Mouse (Mus musculus): ENCODE data around the gene 2310011J03Rik. TPM values are rescaled to one million over a fixed set of nuclear protein-coding genes. Genes with fewer than 3 reads are reported as not detected.
"Not testable (repeated sequence)": the region's sequence is repeated elsewhere in the genome, so short reads cannot be mapped to it uniquely, and the experiment has no call there.

Gene 2310011J03Rik
- polyA plus RNA-seq, 1 experiment from 2014 or later = 42.3 TPM

GRCm38 (mm10) chr10:80351896-80352295 is 31.6 kb upstream of the 2310011J03Rik start:
- no peak overlapping the region for H3K27ac ChIP-seq
- no peak overlapping the region for H3K4me3 ChIP-seq (replicated peaks)
- 21% methylated on average over 11 of the region's 11 CpGs for WGBS (ENCODE audit: insufficient replicate concordance)
- ATAC-seq (ENCODE audit: low read depth) = no peak
- DNase-seq = no peak
- peaks cover 54% of the 10 kb centered on the region for H3K4me1 ChIP-seq (replicated peaks)
- no peaks in the 10 kb centered on the region for H3K36me3 ChIP-seq
- peaks cover 98% of the 10 kb centered on the region for H3K27me3 ChIP-seq
- no peak overlapping the region for H3K4me2 ChIP-seq
- H3K9ac ChIP-seq = no peak overlapping the region
- no peaks in the 10 kb centered on the region for H3K9me3 ChIP-seq (replicated peaks)

- Histone ChIP-seq H3K4me2 (no peak overlapping the region), H3K4me1 (replicated peaks) (peaks cover 59% of the 10 kb centered on the region)
- ATAC-seq (ENCODE audit: low read depth) = peak; percentile 78
Measured at GRCm38 (mm10) chr10:80350292-80350691, 30.0 kb upstream of the 2310011J03Rik start.

GRCm38 (mm10) chr10:80348981-80349380 is 28.6 kb upstream of the 2310011J03Rik start:
- Histone ChIP-seq H3K4me3 (replicated peaks) (no peak overlapping the region), H3K27ac (no peak overlapping the region), H3K4me1 (replicated peaks) (peaks cover 72% of the 10 kb centered on the region), H3K36me3 (no peaks in the 10 kb centered on the region), H3K9ac (no peak overlapping the region), H3K9me3 (replicated peaks) (no peaks in the 10 kb centered on the region), H3K4me2 (peak overlapping the region; percentile 78), H3K27me3 (peaks cover 88% of the 10 kb centered on the region)
- WGBS (ENCODE audit: insufficient replicate concordance) = 25% methylated on average over 26 of the region's 26 CpGs
- ATAC-seq (ENCODE audit: low read depth) (no peak), DNase-seq (no peak)

More at GRCm38 (mm10) chr10:80350292-80350691, 30.0 kb upstream of the 2310011J03Rik start:
- Histone ChIP-seq H3K9ac (no peak overlapping the region), H3K36me3 (no peaks in the 10 kb centered on the region), H3K27ac (no peak overlapping the region), H3K4me3 (replicated peaks) (no peak overlapping the region), H3K9me3 (replicated peaks) (no peaks in the 10 kb centered on the region), H3K27me3 (peaks cover 96% of the 10 kb centered on the region)
- DNase-seq = peak; percentile 81
- WGBS (ENCODE audit: insufficient replicate concordance) = 1% methylated on average over 7 of the region's 7 CpGs

- Histone ChIP-seq H3K4me3 (replicated peaks) (peak within 1 kb of the TSS; percentile 57), H3K27me3 (peaks cover 85% of the 10 kb centered on the region), H3K4me1 (replicated peaks) (peaks cover 79% of the 10 kb centered on the region), H3K36me3 (no peaks in the 10 kb centered on the region), H3K9ac (peak within 1 kb of the TSS; percentile 66), H3K4me2 (peak within 1 kb of the TSS; percentile 78), H3K27ac (no peak within 1 kb of the TSS), H3K9me3 (replicated peaks) (no peaks in the 10 kb centered on the region)
- peak; percentile 72 for DNase-seq
- ATAC-seq (ENCODE audit: low read depth) = peak; percentile 16; the same call in 1 of the 2 replicates
- 1% methylated on average over 42 of the region's 42 CpGs for WGBS (ENCODE audit: insufficient replicate concordance)
Measured at GRCm38 (mm10) chr10:80348244-80348781, 28.0 kb upstream of the 2310011J03Rik start, which contains the start of gene Adamtsl5. TSS of gene Adamtsl5 (minus strand) at chr10:80348412.

- Histone ChIP-seq H3K9me3 (replicated peaks) (no peaks in the 10 kb centered on the region), H3K36me3 (no peaks in the 10 kb centered on the region), H3K27ac (no peak overlapping the region), H3K27me3 (peaks cover 83% of the 10 kb centered on the region), H3K9ac (peak overlapping the region; percentile 66), H3K4me1 (replicated peaks) (peaks cover 79% of the 10 kb centered on the region), H3K4me3 (replicated peaks) (peak overlapping the region; percentile 57), H3K4me2 (peak overlapping the region; percentile 78)
- no peak for DNase-seq
- WGBS (ENCODE audit: insufficient replicate concordance) = 18% methylated on average over 17 of the region's 17 CpGs
- no peak for ATAC-seq (ENCODE audit: low read depth)
Measured at GRCm38 (mm10) chr10:80347514-80347967, 27.2 kb upstream of the 2310011J03Rik start.

GRCm38 (mm10) chr10:80345929-80346328 is 25.6 kb upstream of the 2310011J03Rik start:
- peak overlapping the region; percentile 56; the same call in 1 of the 2 replicates for H3K4me3 ChIP-seq (replicated peaks)
- not testable (repeated sequence) for ATAC-seq (ENCODE audit: low read depth); H3K9me3 ChIP-seq (replicated peaks); H3K36me3 ChIP-seq; DNase-seq
- H3K27ac ChIP-seq = peak overlapping the region; percentile 98; the same call in 1 of the 2 replicates
- peak overlapping the region; percentile 75; the same call in 1 of the 2 replicates for H3K9ac ChIP-seq
- peaks cover 83% of the 10 kb centered on the region for H3K4me1 ChIP-seq (replicated peaks)
- H3K27me3 ChIP-seq = peaks cover 83% of the 10 kb centered on the region
- H3K4me2 ChIP-seq = peak overlapping the region; percentile 82
- WGBS (ENCODE audit: insufficient replicate concordance) = 79% methylated on average over 5 of the region's 6 CpGs

- Histone ChIP-seq H3K4me2 (peak overlapping the region; percentile 82), H3K36me3 (no peaks in the 10 kb centered on the region), H3K4me1 (replicated peaks) (peaks cover 87% of the 10 kb centered on the region), H3K4me3 (replicated peaks) (peak overlapping the region; percentile 56), H3K27ac (peak overlapping the region; percentile 98), H3K27me3 (peaks cover 85% of the 10 kb centered on the region), H3K9me3 (replicated peaks) (no peaks in the 10 kb centered on the region), H3K9ac (peak overlapping the region; percentile 75)
- DNase-seq (peak; percentile 73), ATAC-seq (ENCODE audit: low read depth) (peak; percentile 41)
- WGBS (ENCODE audit: insufficient replicate concordance) = 2% methylated on average over 16 of the region's 16 CpGs
Measured at GRCm38 (mm10) chr10:80345122-80345521, 24.8 kb upstream of the 2310011J03Rik start.

- Histone ChIP-seq H3K4me2 (peak overlapping the region; percentile 82), H3K27ac (peak overlapping the region; percentile 98), H3K27me3 (peaks cover 76% of the 10 kb centered on the region), H3K4me1 (replicated peaks) (peaks cover 89% of the 10 kb centered on the region), H3K9me3 (replicated peaks) (no peaks in the 10 kb centered on the region), H3K9ac (peak overlapping the region; percentile 75), H3K36me3 (no peaks in the 10 kb centered on the region), H3K4me3 (replicated peaks) (peak overlapping the region; percentile 56)
- WGBS (ENCODE audit: insufficient replicate concordance) = 7% methylated on average over 9 of the region's 9 CpGs
- ATAC-seq (ENCODE audit: low read depth) (peak; percentile 82), DNase-seq (peak; percentile 84)
Measured at GRCm38 (mm10) chr10:80344131-80344661, 23.9 kb upstream of the 2310011J03Rik start.

- Histone ChIP-seq H3K4me3 (replicated peaks) (peak overlapping the region; percentile 56), H3K4me2 (peak overlapping the region; percentile 82), H3K4me1 (replicated peaks) (peaks cover 82% of the 10 kb centered on the region), H3K27me3 (peaks cover 68% of the 10 kb centered on the region), H3K9me3 (replicated peaks) (no peaks in the 10 kb centered on the region), H3K9ac (peak overlapping the region; percentile 75), H3K27ac (peak overlapping the region; percentile 98), H3K36me3 (no peaks in the 10 kb centered on the region)
- 0 out of 2 replicates have a peak, but pooled peaks have one; percentile 6 for ATAC-seq (ENCODE audit: low read depth)
- DNase-seq = no peak
- 21% methylated on average over 13 of the region's 13 CpGs for WGBS (ENCODE audit: insufficient replicate concordance)
Measured at GRCm38 (mm10) chr10:80343425-80343895, 23.1 kb upstream of the 2310011J03Rik start.

- under 1% methylated on average over 33 of the region's 33 CpGs for WGBS (ENCODE audit: insufficient replicate concordance)
- no peaks in the 10 kb centered on the region for H3K9me3 ChIP-seq (replicated peaks)
- peak overlapping the region; percentile 98 for H3K27ac ChIP-seq
- no peaks in the 10 kb centered on the region for H3K36me3 ChIP-seq
- peak; percentile 8; the same call in 1 of the 2 replicates for ATAC-seq (ENCODE audit: low read depth)
- peak; percentile 66 for DNase-seq
- H3K4me3 ChIP-seq (replicated peaks) = peak overlapping the region; percentile 56
- H3K4me1 ChIP-seq (replicated peaks) = peaks cover 76% of the 10 kb centered on the region
- H3K9ac ChIP-seq = peak overlapping the region; percentile 75
- peak overlapping the region; percentile 82 for H3K4me2 ChIP-seq
- H3K27me3 ChIP-seq = peaks cover 63% of the 10 kb centered on the region
Measured at GRCm38 (mm10) chr10:80342749-80343424, 22.6 kb upstream of the 2310011J03Rik start.

GRCm38 (mm10) chr10:80342305-80342748 is 22.0 kb upstream of the 2310011J03Rik start:
- no peaks in the 10 kb centered on the region for H3K36me3 ChIP-seq
- peak overlapping the region; percentile 82 for H3K4me2 ChIP-seq

More at GRCm38 (mm10) chr10:80342305-80342748, 22.0 kb upstream of the 2310011J03Rik start:
- ATAC-seq (ENCODE audit: low read depth) (no peak), DNase-seq (no peak)
- Histone ChIP-seq H3K4me3 (replicated peaks) (peak overlapping the region; percentile 56), H3K4me1 (replicated peaks) (peaks cover 71% of the 10 kb centered on the region), H3K27me3 (peaks cover 57% of the 10 kb centered on the region), H3K9me3 (replicated peaks) (no peaks in the 10 kb centered on the region), H3K27ac (no peak overlapping the region), H3K9ac (peak overlapping the region; percentile 75)
- WGBS (ENCODE audit: insufficient replicate concordance) = 5% methylated on average over 26 of the region's 26 CpGs
